Mouse (Mus musculus) c-Kit-negative CD71-positive TER-119-positive erythroid progenitor cells, embryonic 14.5 days (primary cell): Measurements from ENCODE around the gene Tha1.
A peak's percentile ranks its signal among the peaks of the same experiment; 100 is the strongest.

Source experiments
- DNase-seq: peaks from one replicate; pipeline ENCODE4 v3.0.0-alpha.2; 2013; ENCODE audit warnings: low read depth, low spot score

The Tha1 gene

GRCm38 (mm10) chr11:117826164-117826563 lies 47.1 kb downstream of the Tha1 start:
- no peak for DNase-seq

DNA sequence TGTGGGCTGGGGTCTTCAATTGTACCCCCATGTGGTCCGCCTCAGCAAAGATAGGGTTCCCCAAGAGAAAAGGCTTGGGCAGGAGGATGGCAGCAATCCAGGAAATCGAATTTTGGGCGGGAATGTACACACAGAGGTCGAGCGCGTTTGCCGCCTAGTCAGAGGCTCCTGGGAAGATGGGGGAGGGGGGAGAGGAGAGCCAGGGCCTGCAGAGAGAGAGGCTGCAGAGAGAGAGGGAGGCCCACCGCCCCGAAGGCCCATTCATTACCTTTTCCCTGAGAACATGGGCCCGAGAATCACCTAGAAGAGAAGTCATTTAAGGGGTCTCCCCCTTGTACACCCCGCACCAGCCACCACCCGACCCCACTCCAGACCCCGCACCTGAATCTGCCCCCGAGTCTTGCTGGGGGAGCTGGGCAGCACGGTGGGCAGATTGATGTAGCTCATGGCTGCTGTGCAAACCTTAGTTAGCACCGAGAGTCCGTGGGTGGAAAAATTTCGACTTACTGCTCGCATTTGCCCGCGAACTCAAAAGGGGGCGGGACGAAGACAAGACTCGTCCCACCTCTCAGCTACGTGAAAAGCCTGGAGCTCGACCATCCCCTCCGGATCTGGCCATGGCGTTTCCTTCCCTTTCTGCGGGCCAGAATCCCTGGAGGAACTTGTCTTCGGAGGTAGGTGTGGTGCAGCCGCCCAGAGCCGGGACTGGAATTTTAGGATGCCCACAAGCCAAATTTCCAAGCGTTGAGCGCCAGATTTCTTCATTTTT lies 47.8 kb downstream of the Tha1 start, which contains the start of the genes Afmid and Tk1:
Afmid (plus strand) TSS at position 592 of the 769 bp plus-strand sequence.
Tk1 (minus strand) TSS at position 760 of the 769 bp plus-strand sequence.
- peak; percentile 65 for DNase-seq

DNA sequence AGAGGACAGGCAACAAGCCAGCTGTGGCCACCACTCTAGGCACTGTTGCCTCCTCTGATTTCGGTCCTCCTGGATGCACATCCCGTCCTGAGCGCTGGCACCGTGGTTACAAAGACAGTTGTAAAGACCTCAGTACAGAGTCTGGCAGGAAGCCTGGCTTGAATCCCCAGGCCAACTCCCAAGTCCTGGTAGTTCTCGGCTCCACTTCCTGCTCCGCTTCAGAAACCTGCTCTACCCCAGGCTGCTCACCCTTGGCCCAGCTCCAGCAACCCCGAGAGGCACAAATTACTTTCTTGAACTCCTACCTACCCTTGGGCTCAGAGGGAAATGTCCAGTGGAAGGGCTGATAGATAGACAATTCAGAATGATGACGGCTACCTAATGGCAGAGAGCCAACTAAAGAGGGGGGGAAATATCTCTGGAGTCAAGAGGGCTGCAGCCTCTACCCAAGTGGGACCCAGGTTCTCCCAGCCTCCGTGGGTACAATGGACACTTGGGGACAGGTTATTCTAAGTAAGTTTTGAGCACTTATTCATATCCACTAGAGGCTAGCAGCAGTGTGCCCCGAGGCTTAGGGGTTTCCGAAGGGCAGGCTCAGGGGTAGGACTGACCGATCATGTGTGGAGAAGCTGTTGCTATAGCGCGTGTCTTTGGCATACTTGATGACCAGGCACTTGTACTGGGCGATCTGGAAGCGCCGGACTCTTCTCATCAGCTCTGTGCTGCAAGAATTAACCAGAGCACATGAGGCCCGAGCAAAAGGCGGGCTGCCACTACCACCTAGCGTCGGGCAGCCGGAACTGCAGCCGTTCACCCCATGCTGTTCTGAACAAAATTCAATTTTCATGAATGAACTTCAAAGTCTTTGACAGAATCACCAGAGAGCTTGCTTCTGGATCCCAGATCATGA lies 49.0 kb downstream of the Tha1 start:
- peak; percentile 78 for DNase-seq

GRCm38 (mm10) chr11:117823411-117823810 lies 49.9 kb downstream of the Tha1 start:
- DNase-seq, result no peak

- DNase-seq, result no peak
Measured at GRCm38 (mm10) chr11:117822728-117823241, 50.5 kb downstream of the Tha1 start.

DNA sequence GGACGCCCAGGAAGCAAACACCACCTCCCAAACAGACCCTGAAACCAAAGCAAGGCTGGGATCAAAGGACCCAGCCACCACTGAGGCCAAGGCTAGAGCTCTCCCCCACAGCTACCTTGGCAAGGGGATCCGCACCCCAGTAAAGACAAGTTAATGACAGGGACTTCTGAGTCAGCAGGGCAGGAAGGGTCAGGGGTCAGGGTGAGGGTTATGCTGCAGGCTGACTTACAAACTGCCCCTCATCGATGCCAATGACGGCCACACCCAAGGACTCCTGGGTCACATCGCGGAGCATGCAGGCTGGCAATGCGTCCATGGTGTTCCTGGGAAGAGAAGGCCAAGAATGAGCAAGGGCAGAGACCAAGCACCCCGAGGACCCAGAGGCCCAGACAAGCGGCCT lies 51.4 kb downstream of the Tha1 start:
- DNase-seq, result no peak

DNA sequence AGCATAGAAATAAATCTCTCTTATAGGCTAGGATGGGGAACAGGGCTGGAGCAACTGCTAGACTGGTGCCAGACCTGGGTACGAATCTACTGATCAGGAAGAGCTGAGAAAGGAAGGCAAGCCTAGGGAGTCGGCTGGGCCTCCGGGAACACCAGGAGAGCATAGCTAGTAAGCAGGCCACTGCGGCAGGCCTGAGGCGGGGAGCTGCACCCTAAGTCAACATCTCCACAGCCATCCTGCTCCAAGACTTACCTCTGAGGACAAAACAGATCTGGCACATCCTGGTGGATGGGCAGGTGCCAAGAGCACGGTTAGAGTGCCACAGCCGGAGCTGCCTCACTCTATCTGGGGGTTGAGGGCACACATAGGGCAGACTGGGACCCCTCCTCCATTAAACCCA lies 53.1 kb downstream of the Tha1 start:
- DNase-seq, result no peak

GRCm38 (mm10) chr11:117819095-117819494 lies 54.2 kb downstream of the Tha1 start:
- no peak for DNase-seq
